Mouse (Mus musculus): ENCODE measurements around the gene Gm10037. TPM values are rescaled to one million over a fixed set of nuclear protein-coding genes. Genes with fewer than 3 reads are reported as not detected.

Gm10037 gene
- polyA plus RNA-seq, 1 experiment from 2014 or later = 4.0 TPM

Other genes with a start within 250 kb of the Gm10037 start
- 4.5 TPM in 2 replicates for gene Zfp729b, start 221.4 kb upstream of the Gm10037 start, polyA plus RNA-seq (2015; fragmentation: Nextera tagmentation; extraction: Ambion mirVana)
- 0.59 TPM in 1 of 2 replicates, not detected in the other for gene Gm49345, start 193.3 kb upstream of the Gm10037 start, polyA plus RNA-seq (2015; fragmentation: Nextera tagmentation; extraction: Ambion mirVana)
- 3.2 and 3.6 TPM in 2 replicates for gene Zfp729a, start 193.3 kb upstream of the Gm10037 start, polyA plus RNA-seq (2015; fragmentation: Nextera tagmentation; extraction: Ambion mirVana)
- gene Zfp738, start 144.0 kb upstream of the Gm10037 start, polyA plus RNA-seq (2015; fragmentation: Nextera tagmentation; extraction: Ambion mirVana) = 14.8 and 16.8 TPM in 2 replicates
- 8.0 and 8.1 TPM in 2 replicates for gene Zfp65, start 101.9 kb upstream of the Gm10037 start, polyA plus RNA-seq (2015; fragmentation: Nextera tagmentation; extraction: Ambion mirVana)
- 7.3 TPM in 2 replicates for gene Zfp85, start 75.9 kb upstream of the Gm10037 start, polyA plus RNA-seq (2015; fragmentation: Nextera tagmentation; extraction: Ambion mirVana)
- gene Zfp493, start 51.4 kb upstream of the Gm10037 start, polyA plus RNA-seq (2015; fragmentation: Nextera tagmentation; extraction: Ambion mirVana) = 2.8 and 3.0 TPM in 2 replicates
- 10.7 and 10.8 TPM in 2 replicates for gene Zfp273, start 17.4 kb upstream of the Gm10037 start, polyA plus RNA-seq (2015; fragmentation: Nextera tagmentation; extraction: Ambion mirVana)
- gene BC048507, start 32.2 kb downstream of the Gm10037 start, polyA plus RNA-seq (2015; fragmentation: Nextera tagmentation; extraction: Ambion mirVana) = not detected in 2 replicates